Comparison of ENCODE assay signal across 8 mouse cellular contexts in genomic region chr11:98681786-98682745, GRCm38 (mm10). TPM values are rescaled to one million over a fixed set of nuclear protein-coding genes. Genes with fewer than 3 reads are reported as not detected.
DNase-seq lines count a peak whose midpoint lies in the region; ATAC-seq and TF ChIP-seq lines count a peak whose summit lies in the region.

Psmd3 (plus strand) TSS chr11:98682554.

- H3K4me1 ChIP-seq in heart, embryonic 12.5 days (replicated peaks): peaks cover 8% of the 10 kb centered on the region
- 0 out of 2 replicates have a peak, but pooled peaks cover 3% of the 10 kb centered on the region for H3K4me1 ChIP-seq in kidney, postnatal 0 days (replicated peaks; ENCODE audit: insufficient read depth, low read length)
- H3K4me1 ChIP-seq in liver, embryonic 11.5 days (replicated peaks; ENCODE audit: control insufficient read depth, insufficient read depth, low read length): no peaks in the 10 kb centered on the region
- H3K4me1 ChIP-seq in stomach, embryonic 14.5 days (ENCODE audit: control insufficient read depth, insufficient read depth, low read length): no peaks in the 10 kb centered on the region

- H3K36me3 ChIP-seq in heart, embryonic 12.5 days: peaks cover 28% of the 10 kb centered on the region
- peaks cover 19% of the 10 kb centered on the region; the same call in 1 of the 2 replicates for H3K36me3 ChIP-seq in kidney, postnatal 0 days (ENCODE audit: insufficient read depth, low read length)
- H3K36me3 ChIP-seq in liver, embryonic 11.5 days (ENCODE audit: control insufficient read depth, insufficient read depth, low read length): peaks cover 18% of the 10 kb centered on the region
- H3K36me3 ChIP-seq in stomach, embryonic 14.5 days (ENCODE audit: control insufficient read depth, insufficient read depth, low read length): peaks cover 20% of the 10 kb centered on the region

- DNase-seq in CD4-positive helper T cell, adult 2 months (ENCODE audit: low read depth, low spot score): peak; percentile 96
- peak; percentile 96 for DNase-seq in brain, embryonic 18.5 days (ENCODE audit: low read depth, low spot score)
- peak; percentile 100 for DNase-seq in kidney, postnatal 0 days (ENCODE audit: low spot score)
- DNase-seq in liver, embryonic 11.5 days (ENCODE audit: low spot score): peak; percentile 97
- DNase-seq in naive thymus-derived CD4-positive, alpha-beta T cell, adult 2 months (ENCODE audit: low read depth): peak; percentile 97

- no peaks in the 10 kb centered on the region for H3K27me3 ChIP-seq in heart, embryonic 12.5 days (replicated peaks)
- H3K27me3 ChIP-seq in kidney, postnatal 0 days (ENCODE audit: insufficient read depth, low read length): no peaks in the 10 kb centered on the region
- no peaks in the 10 kb centered on the region for H3K27me3 ChIP-seq in liver, embryonic 11.5 days (replicated peaks; ENCODE audit: control insufficient read depth, insufficient read depth, low read length)
- H3K27me3 ChIP-seq in stomach, embryonic 14.5 days (ENCODE audit: control insufficient read depth, insufficient read depth, low read length): no peaks in the 10 kb centered on the region

- peak; percentile 70 for TF ChIP-seq CTCF in kidney, postnatal 0 days (IDR thresholded peaks at IDR 0.05; ENCODE audit: low read depth)

- H3K4me3 ChIP-seq in heart, embryonic 12.5 days: peak within 1 kb of the TSS; percentile 84
- peak within 1 kb of the TSS; percentile 99 for H3K4me3 ChIP-seq in kidney, postnatal 0 days (replicated peaks; ENCODE audit: low read depth, low read length)
- H3K4me3 ChIP-seq in liver, embryonic 11.5 days (ENCODE audit: low read depth, low read length): peak within 1 kb of the TSS; percentile 100
- H3K4me3 ChIP-seq in stomach, embryonic 14.5 days (ENCODE audit: low read depth, low read length): peak within 1 kb of the TSS; percentile 99

- peak within 1 kb of the TSS; percentile 36 for H3K27ac ChIP-seq in heart, embryonic 12.5 days (ENCODE audit: poor library complexity, severe bottlenecking)
- peak within 1 kb of the TSS; percentile 93 for H3K27ac ChIP-seq in kidney, postnatal 0 days
- H3K27ac ChIP-seq in liver, embryonic 11.5 days (ENCODE audit: low read depth, low read length): peak within 1 kb of the TSS; percentile 80
- peak within 1 kb of the TSS; percentile 61 for H3K27ac ChIP-seq in stomach, embryonic 14.5 days (ENCODE audit: low read length)

- peak within 1 kb of the TSS; percentile 95 for H3K9ac ChIP-seq in heart, embryonic 12.5 days
- H3K9ac ChIP-seq in kidney, postnatal 0 days (ENCODE audit: low read depth, low read length): peak within 1 kb of the TSS; percentile 99
- H3K9ac ChIP-seq in liver, embryonic 11.5 days (ENCODE audit: low read depth, low read length): peak within 1 kb of the TSS; percentile 97
- peak within 1 kb of the TSS; percentile 98 for H3K9ac ChIP-seq in stomach, embryonic 14.5 days (replicated peaks; ENCODE audit: low read depth, low read length)

- H3K4me2 ChIP-seq in heart, embryonic 12.5 days: peak within 1 kb of the TSS; percentile 95
- H3K4me2 ChIP-seq in kidney, postnatal 0 days (ENCODE audit: low read length): peak within 1 kb of the TSS; percentile 62
- peak within 1 kb of the TSS; percentile 85 for H3K4me2 ChIP-seq in liver, embryonic 11.5 days
- H3K4me2 ChIP-seq in stomach, embryonic 14.5 days (replicated peaks; ENCODE audit: low read depth, low read length): peak within 1 kb of the TSS; percentile 76

- peak; percentile 88 for ATAC-seq in erythroid progenitor cell, adult 5-6 weeks (replicated peaks; ENCODE audit: low FRiP score, poor library complexity, severe bottlenecking)
- peak; percentile 96 for ATAC-seq in heart, embryonic 12.5 days (ENCODE audit: insufficient number of reproducible peaks, low FRiP score)
- ATAC-seq in kidney, postnatal 0 days (replicated peaks; ENCODE audit: low FRiP score, low read depth): peak; percentile 92
- peak; percentile 92 for ATAC-seq in liver, embryonic 11.5 days (replicated peaks; ENCODE audit: low FRiP score)
- ATAC-seq in stomach, embryonic 14.5 days (ENCODE audit: insufficient number of reproducible peaks, insufficient read depth, low FRiP score, low read depth): peak; percentile 95

- 5% methylated on average over 45 of the region's 45 CpGs for WGBS in heart, embryonic 12.5 days
- 4% methylated on average over 45 of the region's 45 CpGs for WGBS in kidney, postnatal 0 days
- 4% methylated on average over 45 of the region's 45 CpGs for WGBS in liver, embryonic 11.5 days
- 4% methylated on average over 45 of the region's 45 CpGs for WGBS in stomach, embryonic 14.5 days

- no peaks in the 10 kb centered on the region for H3K9me3 ChIP-seq in heart, embryonic 12.5 days (replicated peaks)
- H3K9me3 ChIP-seq in kidney, postnatal 0 days (replicated peaks; ENCODE audit: low read length): no peaks in the 10 kb centered on the region
- H3K9me3 ChIP-seq in liver, embryonic 11.5 days (ENCODE audit: control insufficient read depth, low read length): no peaks in the 10 kb centered on the region
- H3K9me3 ChIP-seq in stomach, embryonic 14.5 days (ENCODE audit: control insufficient read depth, low read depth, low read length): no peaks in the 10 kb centered on the region

RNA-seq across cellular contexts. Expression of gene Psmd3, which starts in this region (rescaled TPM):
- total RNA-seq in erythroid progenitor cell, adult 5-6 weeks (2015; ENCODE audit: low replicate concordance): 28.1 and 30.3 TPM in 2 replicates
- total RNA-seq in erythroid progenitor cell, adult 5-6 weeks (2017; ENCODE audit: low replicate concordance): 23.6 and 30.7 TPM in 2 replicates
- polyA plus RNA-seq in heart, embryonic 12.5 days (2016; fragmentation: Nextera tagmentation; extraction: Ambion mirVana): 184 and 190 TPM in 2 replicates
- 234 and 259 TPM in 2 replicates for polyA plus RNA-seq in kidney, postnatal 0 days (2015; fragmentation: Nextera tagmentation; extraction: Ambion mirVana)
- 201 and 207 TPM in 2 replicates for polyA plus RNA-seq in liver, embryonic 11.5 days (2014; fragmentation: Nextera tagmentation; extraction: Ambion mirVana)
- polyA plus RNA-seq in stomach, embryonic 14.5 days (2014; fragmentation: Nextera tagmentation; extraction: Ambion mirVana): 126 TPM in 2 replicates

Comparison
In these comparisons a context has a peak if more than half of its experiments do, and no peak if none do; other contexts are left out.
1. Peak in every context shown above with its lines: DNase-seq, ATAC-seq, H3K4me3 ChIP-seq and H3K27ac ChIP-seq.
2. H3K27ac ChIP-seq: peak in every context shown above with its lines; median percentile 93 in kidney, postnatal 0 days; 80 in liver, embryonic 11.5 days; 61 in stomach, embryonic 14.5 days; 36 in heart, embryonic 12.5 days.